Mouse (Mus musculus) liver, embryonic 14.5 days (tissue): Measurements from ENCODE around the gene Tmem248.

Experiments used
- CTCF ChIP-seq: IDR thresholded peaks from 2 replicates; pipeline ENCODE4 v1.5.1; 2016; ENCODE audit warnings: antibody characterized with exemption, low read depth, control low read depth
- EP300 ChIP-seq: IDR thresholded peaks from 2 replicates; pipeline ENCODE4 v1.6.1; 2016; ENCODE audit warnings: antibody characterized with exemption, low read depth

GRCm38 (mm10) chr5:130169109-130169508, 47.8 kb upstream of the Tmem248 start:
- TF ChIP-seq EP300 (no peak), CTCF (no peak)
